Mouse (Mus musculus): ENCODE data around the gene Tll2.

Gene Tll2

GRCm38 (mm10) chr19:41154681-41155080, 52.0 kb downstream of the Tll2 start:
- DNase-seq: no peak

DNA sequence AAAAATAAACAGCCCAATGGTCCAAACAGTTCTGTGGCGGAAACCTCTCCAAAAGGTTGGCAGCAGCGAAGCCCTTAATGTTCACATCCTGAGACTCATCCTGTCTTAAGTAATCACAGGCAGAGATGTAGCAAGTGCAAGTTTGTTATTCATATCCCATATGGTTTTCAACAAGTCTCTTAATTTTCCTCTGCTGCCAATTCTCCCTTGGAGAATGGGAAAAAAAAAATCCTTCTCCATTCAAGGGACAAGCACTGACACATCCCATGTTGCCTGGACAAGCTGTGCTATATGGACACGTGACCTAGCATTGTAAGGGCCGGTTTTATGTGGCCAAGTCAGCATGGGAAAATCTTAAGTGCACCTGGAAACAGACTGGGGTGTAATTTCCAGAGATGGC, 54.2 kb downstream of the Tll2 start:
- no peak for DNase-seq

- no peak for DNase-seq
Measured at GRCm38 (mm10) chr19:41152016-41152370, 54.6 kb downstream of the Tll2 start.

DNA sequence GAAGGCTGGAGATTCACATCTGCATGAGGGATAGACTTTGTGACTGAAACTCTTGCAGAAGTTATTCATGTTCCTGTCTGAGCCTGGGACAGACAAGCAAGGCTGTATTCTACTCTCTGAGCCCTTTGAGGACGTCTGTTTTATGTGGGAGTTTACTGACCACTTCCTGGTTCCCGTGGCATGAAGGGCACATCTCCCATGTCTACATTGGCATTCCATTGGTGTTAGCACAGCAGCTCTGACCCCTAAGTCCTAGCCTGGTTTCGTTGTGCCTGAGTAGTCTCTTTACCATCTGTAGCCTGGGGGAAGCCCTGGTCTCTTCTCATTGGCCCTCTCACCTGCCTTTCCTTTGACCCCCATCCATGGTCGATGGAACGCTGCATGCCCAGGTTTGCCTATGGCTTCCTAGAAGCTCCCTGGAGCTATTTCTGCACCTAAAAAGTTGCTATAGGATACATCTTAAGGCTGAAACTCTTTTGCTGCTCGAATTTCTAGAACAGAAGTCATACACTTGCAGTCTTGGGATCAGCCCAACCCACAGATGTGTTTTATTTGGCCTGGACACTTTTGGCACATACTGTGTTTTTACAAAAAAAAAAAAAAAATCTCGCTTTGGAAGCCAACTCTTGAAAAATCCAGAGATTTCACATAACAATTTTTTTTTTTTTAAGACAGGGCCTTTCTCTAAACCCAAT, 55.2 kb downstream of the Tll2 start:
- no peak for DNase-seq

DNA sequence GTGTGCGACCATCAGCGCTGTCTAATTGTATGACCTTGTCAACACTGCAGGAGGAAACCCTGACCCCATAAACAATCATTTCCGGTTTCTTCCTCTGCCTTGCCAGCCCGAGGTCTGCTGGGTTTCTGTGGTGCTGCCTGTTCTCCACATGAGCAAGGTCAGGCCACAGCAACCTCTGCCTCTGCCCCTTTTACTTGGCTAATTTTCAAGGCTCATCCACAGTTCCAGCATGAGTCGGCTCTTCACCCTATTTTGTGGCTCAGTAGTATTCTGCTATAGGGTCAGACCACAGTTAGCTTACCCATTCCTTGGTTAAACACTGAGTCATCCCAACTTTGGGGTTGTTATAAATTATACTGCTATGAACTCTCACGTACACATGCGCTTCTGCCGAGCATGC, 65.7 kb downstream of the Tll2 start:
- no peak for DNase-seq

- no peak for DNase-seq
Measured at GRCm38 (mm10) chr19:41139629-41140028, 67.0 kb downstream of the Tll2 start.

DNA sequence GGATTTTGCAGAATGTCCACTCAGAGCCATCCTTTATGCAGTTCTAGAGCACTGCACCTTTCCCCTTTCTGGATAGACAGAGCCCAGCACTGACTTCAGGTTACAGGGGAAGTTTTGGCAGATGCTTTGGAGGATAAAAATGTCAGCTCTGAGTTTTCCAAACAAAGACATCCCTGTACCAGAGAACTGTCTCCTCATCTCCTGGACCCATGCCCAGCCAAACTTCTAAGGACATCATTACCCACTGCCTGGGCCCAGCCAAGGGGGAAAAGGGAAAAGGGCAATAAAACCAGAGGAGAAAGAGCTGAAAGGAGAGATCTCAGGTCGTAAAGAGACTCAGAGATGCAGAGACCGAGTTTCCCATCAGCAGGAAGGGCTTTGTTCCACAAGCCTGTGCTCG, 83.6 kb downstream of the Tll2 start:
- no peak for DNase-seq

GRCm38 (mm10) chr19:41119924-41120323, 86.7 kb downstream of the Tll2 start:
- no peak for DNase-seq

DNA sequence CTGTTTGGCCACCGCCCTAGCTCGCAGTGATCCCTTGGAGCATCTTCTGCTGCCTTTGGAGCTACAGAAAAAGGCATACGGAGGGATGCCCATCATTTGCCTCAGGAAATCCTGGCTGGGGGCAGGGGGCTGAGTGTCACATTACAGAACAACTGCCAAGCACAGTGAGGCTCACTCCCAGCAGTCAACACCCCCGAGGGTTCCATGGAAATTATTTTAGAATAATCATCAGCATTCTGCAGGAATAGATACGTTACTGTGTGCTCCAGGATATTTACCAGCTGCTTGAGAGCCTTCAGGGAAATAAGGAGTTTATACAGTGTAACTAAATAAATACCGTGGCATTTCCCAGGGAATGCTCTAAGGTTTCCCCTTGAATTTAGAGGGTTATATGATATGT, 88.3 kb downstream of the Tll2 start:
- no peak for DNase-seq

DNA sequence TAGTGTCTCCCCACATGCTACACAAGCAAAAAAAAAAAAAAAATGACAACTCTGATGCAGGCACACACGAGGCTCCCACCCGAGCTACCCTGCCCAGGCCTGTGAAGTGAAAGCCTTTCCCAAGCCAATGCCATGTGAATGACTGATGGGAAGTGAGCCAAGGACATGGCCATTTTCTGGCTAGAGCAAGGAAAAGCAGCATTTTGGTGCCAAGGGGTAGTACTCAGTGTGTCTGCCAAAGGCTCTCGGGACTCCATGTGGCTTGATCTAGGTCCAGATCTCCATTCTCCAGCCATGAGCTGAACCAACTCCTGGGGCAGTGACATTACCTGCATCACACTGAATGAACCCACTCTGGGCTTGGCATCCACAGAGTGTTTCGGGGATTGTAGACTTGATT, 89.3 kb downstream of the Tll2 start:
- peak; percentile 41 for DNase-seq

- DNase-seq: no peak
Measured at GRCm38 (mm10) chr19:41114611-41115010, 92.0 kb downstream of the Tll2 start.

DNA sequence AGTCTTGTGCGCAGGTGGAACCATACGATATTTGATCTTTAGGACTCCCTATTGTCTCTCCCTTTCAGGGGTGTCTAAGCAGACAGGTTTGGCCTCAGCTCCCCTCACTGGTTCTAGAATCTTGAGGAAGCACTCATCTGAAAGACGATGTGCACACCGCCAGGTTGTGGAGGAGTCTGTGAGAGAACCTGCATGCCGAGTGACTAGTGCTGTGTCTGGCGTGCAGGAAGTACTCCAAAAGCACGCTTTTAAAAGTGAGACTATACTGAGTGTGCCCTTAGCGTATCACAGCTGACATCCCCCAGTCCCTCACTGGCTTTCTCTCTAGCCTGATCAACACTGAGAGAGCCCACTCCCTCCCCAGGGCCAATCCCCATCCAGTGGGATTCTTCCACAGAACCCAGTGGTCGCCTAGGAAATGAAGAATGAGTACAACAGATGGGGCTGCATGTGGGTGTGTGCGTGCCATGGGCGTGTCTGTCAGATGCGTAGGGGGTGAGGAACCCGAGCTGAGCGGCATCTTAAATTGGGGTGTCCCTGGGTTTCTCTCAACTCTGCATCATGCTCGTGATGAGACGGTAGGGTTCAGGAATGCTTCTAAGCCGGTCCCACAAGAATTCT, 92.6 kb downstream of the Tll2 start:
- no peak for DNase-seq

DNA sequence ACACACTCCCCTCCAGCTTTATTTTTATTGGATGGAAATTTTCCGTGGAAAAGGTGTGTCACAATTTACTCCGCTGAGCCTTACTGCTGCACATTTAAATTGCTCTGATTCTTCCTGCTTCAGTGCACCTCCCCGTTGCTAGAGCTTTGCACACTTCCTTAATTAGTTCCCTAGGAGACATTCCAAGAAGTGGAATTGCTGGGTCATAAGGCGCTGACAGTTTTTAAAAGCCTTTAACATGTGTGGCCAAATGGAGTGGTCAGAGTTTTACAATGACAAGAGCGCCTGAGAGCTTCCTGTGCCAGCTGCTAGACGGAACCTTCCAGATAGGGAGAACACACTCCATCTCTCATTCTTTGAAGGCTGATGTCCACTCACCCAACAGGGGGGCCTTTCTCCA, 94.0 kb downstream of the Tll2 start:
- DNase-seq: no peak

- DNase-seq: no peak
Measured at GRCm38 (mm10) chr19:41109991-41110390, 96.6 kb downstream of the Tll2 start.

DNA sequence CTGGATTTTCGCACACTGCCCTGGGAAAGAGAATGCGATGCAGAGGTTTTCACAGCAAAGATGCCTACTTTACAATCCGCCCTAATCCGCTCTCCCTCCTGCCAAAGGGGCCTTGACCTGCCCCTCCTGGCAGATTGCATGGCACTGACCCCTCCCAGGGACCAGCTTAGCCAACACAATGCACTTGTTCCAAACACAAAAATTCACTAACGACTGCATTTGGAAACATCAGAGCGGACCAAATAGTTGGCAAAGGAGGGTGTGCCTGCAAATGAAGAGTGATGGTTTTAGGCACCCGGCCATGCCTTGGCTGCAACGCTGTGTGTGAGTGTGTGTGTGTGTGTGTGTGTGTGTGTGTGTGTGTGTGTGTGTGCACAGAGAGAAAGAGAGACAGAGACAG, 97.1 kb downstream of the Tll2 start:
- DNase-seq: no peak

DNA sequence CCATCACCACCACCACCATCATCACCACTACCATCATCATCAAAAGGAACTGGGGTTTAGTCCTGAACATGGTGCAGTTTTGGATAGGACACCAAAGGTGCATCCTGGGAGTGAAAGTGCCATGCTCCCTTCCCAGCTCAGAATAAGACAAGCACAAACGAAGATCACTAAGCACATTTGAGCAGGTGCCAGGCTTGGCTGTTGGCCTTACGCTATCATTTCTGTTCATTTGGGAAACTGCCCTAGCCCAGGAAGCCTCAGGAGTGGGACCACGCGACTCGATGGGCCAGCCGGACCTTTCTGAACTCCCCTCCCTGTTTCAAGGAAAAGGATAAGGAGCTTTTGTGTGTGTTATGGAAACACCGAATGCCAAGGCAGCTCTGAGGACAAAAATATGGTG, 98.0 kb downstream of the Tll2 start:
- no peak for DNase-seq

DNA sequence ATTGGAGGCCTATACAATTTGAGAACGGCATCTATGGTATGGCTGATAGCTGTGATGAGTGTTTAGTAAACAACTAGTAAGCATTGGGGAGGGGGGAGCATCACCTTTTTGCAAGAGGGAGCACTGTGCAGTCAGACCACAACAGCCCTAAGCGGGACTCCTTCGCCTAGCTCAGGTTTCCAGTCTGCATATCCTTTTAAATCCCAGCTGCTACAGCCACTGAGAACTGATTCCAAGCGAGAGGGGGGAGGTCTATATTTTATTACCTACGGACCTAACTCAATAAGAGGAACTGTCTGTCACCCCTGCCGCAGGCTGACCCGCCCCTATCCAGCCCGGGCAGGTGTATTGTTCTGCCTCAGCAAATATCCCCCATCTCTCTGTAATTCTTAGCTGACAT, 99.1 kb downstream of the Tll2 start:
- DNase-seq: no peak

DNA sequence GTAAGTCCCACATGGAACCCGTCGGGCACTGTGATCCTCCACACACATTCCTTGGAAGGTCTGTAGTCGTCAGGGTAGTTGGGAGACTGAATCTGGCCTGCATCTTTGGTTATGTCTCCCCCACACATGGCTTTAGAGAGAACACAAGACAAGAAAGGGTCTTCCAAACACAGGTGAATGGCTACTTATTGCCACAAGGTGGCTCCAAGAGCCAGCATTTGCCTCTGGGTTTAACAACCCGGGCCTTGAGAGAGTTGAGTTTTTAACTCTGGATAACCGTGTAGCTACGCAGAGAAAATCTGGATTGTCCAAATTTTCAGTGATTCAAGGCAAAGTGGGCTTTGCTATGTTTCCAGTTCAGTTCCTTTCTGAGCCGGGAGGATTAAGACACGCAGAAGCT, 101.7 kb downstream of the Tll2 start:
- no peak for DNase-seq

- peak; percentile 97 for DNase-seq
Measured at GRCm38 (mm10) chr19:41101390-41101789, 105.2 kb downstream of the Tll2 start.

- DNase-seq: peak; percentile 56
Measured at GRCm38 (mm10) chr19:41100863-41101262, 105.8 kb downstream of the Tll2 start.

DNA sequence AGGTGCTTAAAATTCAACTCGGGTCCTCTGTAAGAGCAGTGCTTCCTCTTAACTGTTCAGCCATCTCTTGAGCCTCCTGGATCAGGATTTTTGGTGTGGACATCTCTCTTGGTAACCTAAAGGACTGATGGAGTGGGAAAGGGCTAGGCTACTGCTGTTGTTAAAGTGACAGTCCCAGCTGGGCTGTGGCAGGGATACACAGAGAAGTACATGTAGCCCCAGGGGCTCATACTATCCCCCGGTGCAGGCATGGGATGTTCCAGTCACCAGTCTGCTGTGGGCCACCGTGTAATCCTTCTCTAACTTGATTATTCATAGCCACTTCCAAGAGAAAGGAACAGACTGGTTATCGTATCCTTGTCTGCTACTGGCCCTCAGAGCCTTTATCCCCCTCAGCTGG, 109.6 kb downstream of the Tll2 start:
- no peak for DNase-seq

DNA sequence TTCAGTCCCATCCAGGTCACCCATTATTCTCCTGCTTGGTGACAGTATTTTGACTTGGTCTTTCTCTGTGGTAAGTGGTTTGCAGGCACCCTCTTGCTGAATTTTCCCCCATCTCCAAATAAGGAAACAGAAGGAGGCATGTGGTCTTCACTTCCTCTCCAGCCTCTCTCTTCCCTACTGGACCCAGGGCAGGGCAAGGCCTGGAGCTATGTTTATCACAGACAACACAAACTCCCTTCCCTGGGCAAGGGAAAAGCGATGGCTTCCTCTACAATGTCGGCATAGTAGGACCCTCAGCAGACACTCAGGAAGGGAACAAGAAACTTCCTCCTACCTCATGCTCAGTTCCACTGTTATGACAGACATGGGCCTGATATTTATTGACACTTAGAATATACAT, 114.7 kb downstream of the Tll2 start:
- DNase-seq: no peak

GRCm38 (mm10) chr19:41089833-41090232, 116.8 kb downstream of the Tll2 start:
- DNase-seq: no peak

DNA sequence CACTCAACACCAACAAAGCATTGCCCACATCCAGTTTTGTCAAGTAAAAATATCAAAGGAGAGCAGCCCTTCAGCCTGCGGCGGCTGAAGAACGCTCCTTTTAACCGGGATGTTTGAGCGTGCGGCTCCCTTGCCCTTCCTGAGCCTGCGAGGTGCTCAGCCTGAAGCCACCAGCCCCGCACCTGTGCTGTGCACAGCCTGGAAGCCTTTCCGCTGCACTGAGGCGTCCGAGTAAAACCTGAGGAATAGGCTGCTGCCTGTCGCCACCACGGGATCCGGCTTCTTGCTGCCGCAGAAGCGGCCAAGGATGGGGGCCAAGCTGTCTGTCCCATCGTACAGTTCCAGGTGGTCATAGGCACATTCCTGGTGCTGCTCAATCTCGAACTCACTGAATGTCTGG, 118.1 kb downstream of the Tll2 start:
- DNase-seq: no peak

DNA sequence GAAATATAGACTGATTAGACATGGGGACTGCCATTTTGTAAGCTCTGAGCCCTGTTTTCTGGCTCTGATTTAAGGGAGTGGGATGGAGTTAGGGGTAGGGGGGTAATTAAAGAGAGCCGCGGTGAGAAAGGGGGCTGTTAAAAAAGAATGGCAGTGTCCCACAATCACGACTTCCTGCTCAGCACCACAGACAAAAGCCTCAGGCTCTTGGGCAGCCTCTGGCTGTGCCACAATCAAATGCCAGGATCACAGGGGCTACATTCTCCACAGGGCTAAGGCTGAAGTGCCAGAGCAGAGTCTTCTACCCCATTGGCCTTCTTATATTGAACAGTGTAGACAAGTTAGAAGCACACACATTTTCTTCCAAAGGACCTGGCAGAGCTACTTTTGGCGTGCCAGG, 118.7 kb downstream of the Tll2 start:
- DNase-seq: no peak

All from cerebellum, adult 11 months (tissue).